Mouse (Mus musculus): ENCODE results near the gene Gprasp2.
"Not testable (repeated sequence)": the region's sequence is repeated elsewhere in the genome, so short reads cannot be mapped to it uniquely, and the experiment has no call there.

Gene Gprasp2

GRCm38 (mm10) chrX:135838521-135839360 lies at the start of gene Gprasp2:
Gprasp2 (plus strand) TSS chrX:135839034.
- DNase-seq: peak; percentile 67 to 73

- no peak for DNase-seq
These were observed 47.3 kb upstream of the Gprasp2 start for GRCm38 (mm10) chrX:135791536-135791935.

GRCm38 (mm10) chrX:135792326-135792725 lies 46.5 kb upstream of the Gprasp2 start:
- no peak for DNase-seq

GRCm38 (mm10) chrX:135795591-135796304 lies 43.1 kb upstream of the Gprasp2 start:
- DNase-seq: peak; percentile 57 to 70

- peak; percentile 46 to 51 for DNase-seq
These were observed 42.3 kb upstream of the Gprasp2 start for GRCm38 (mm10) chrX:135796305-135797211.

- peak; percentile 58 to 72 for DNase-seq
These were observed 41.6 kb upstream of the Gprasp2 start, which contains the start of gene Bhlhb9 for GRCm38 (mm10) chrX:135797212-135797644. Bhlhb9 (plus strand) TSS chrX:135797594.

GRCm38 (mm10) chrX:135804149-135804548 lies 34.7 kb upstream of the Gprasp2 start:
- DNase-seq: no peak

GRCm38 (mm10) chrX:135805780-135806179 lies 33.1 kb upstream of the Gprasp2 start:
- peak in 1 of 2 experiments; percentile 62 for DNase-seq

- DNase-seq: not testable (repeated sequence)
These were observed 2.9 kb upstream of the Gprasp2 start for GRCm38 (mm10) chrX:135835896-135836295.

- no peak for DNase-seq
These were observed 938 bp upstream of the Gprasp2 start for GRCm38 (mm10) chrX:135837896-135838295.

- DNase-seq: peak; percentile 49 to 69
These were observed 860 bp downstream of the Gprasp2 start for GRCm38 (mm10) chrX:135839397-135840391.

- DNase-seq: not testable (repeated sequence)
These were observed 28.0 kb downstream of the Gprasp2 start for GRCm38 (mm10) chrX:135866806-135867205.

GRCm38 (mm10) chrX:135876679-135877078 lies 37.8 kb downstream of the Gprasp2 start:
- no peak for DNase-seq

- DNase-seq: no peak
These were observed 40.8 kb downstream of the Gprasp2 start for GRCm38 (mm10) chrX:135879626-135880025.

- peak; percentile 80 to 84 for DNase-seq
These were observed 46.8 kb downstream of the Gprasp2 start for GRCm38 (mm10) chrX:135885411-135886233.

GRCm38 (mm10) chrX:135886234-135886585 lies 47.4 kb downstream of the Gprasp2 start:
- DNase-seq: peak; percentile 55 to 64

Measured in cerebellum, postnatal 25 days (tissue).